ENCODE assay signal across 22 mouse cellular contexts in the genomic region with DNA sequence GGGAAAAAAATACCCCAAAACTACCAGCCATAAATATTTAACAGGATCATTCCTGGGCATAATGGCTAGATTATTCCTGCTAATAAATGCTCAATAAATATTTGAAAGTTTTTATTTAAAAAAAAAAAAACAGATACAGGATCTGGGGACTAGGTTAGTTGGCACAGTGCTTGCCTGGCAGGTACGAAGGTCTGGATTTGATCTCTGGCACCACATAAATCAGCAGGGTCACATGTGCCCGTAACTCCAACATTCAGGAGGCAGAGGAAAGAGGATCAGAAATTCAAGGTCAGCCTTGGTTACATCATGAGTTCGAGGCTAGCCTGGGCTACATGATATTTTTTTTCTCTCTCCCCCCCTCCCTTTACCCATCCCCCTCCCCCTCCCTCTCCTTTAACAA.
"Had no signal": no experiment of that assay in that cellular context is flagged by ENCODE, and none has a peak within 500 bp of the region (broad histone marks: within the 10 kb centered on the region; RNA-seq: fewer than 3 reads in every experiment).

No protein-coding gene starts in this region.

- H3K4me1 ChIP-seq: heart, embryonic 13.5 days; heart, embryonic 15.5 days; hindbrain, embryonic 13.5 days; hindbrain, embryonic 15.5 days; limb, embryonic 13.5 days; limb, embryonic 15.5 days; liver, embryonic 12.5 days had no signal

- H3K4me2 ChIP-seq: heart, embryonic 11.5 days; heart, embryonic 13.5 days; heart, embryonic 15.5 days; hindbrain, embryonic 13.5 days; hindbrain, embryonic 15.5 days; limb, embryonic 13.5 days; limb, embryonic 15.5 days; liver, embryonic 12.5 days had no signal

- H3K9me3 ChIP-seq: heart, embryonic 13.5 days; heart, embryonic 15.5 days; hindbrain, embryonic 13.5 days; hindbrain, embryonic 15.5 days; limb, embryonic 13.5 days; limb, embryonic 15.5 days; liver, embryonic 12.5 days had no signal

- DNase-seq: forebrain, postnatal 0 days; gastrocnemius, postnatal 14 days; gastrocnemius, postnatal 36 days; heart, adult 2 months; heart, postnatal 14 days; heart, postnatal 36 days; kidney, adult 11 months; kidney, postnatal 10 days; layer of hippocampus, adult 9-11 months; layer of hippocampus, postnatal 36 days; left cerebral cortex, postnatal 4 days had no signal

- ATAC-seq: forebrain, postnatal 0 days; hindbrain, postnatal 0 days; intestine, embryonic 16.5 days; liver, embryonic 12.5 days had no signal

- H3K9ac ChIP-seq: forebrain, postnatal 0 days; heart, embryonic 13.5 days; heart, embryonic 15.5 days; hindbrain, embryonic 13.5 days; hindbrain, embryonic 15.5 days; limb, embryonic 13.5 days; limb, embryonic 15.5 days; liver, embryonic 12.5 days; liver, embryonic 14.5 days had no signal

- H3K4me3 ChIP-seq: heart, adult 2 months; heart, embryonic 13.5 days; heart, embryonic 15.5 days; hindbrain, embryonic 13.5 days; hindbrain, embryonic 15.5 days; limb, embryonic 13.5 days; limb, embryonic 15.5 days; liver, embryonic 12.5 days had no signal

- H3K36me3 ChIP-seq: heart, embryonic 13.5 days; heart, embryonic 15.5 days; hindbrain, embryonic 13.5 days; hindbrain, embryonic 15.5 days; limb, embryonic 13.5 days; limb, embryonic 15.5 days; liver, embryonic 12.5 days had no signal

- H3K27ac ChIP-seq: heart, adult 2 months; heart, embryonic 13.5 days; heart, embryonic 15.5 days; hindbrain, embryonic 13.5 days; hindbrain, embryonic 15.5 days; hindbrain, postnatal 0 days; limb, embryonic 15.5 days; liver, embryonic 12.5 days; liver, embryonic 14.5 days had no signal

- H3K27me3 ChIP-seq: heart, embryonic 13.5 days; heart, embryonic 15.5 days; hindbrain, embryonic 13.5 days; hindbrain, embryonic 15.5 days; limb, embryonic 13.5 days; limb, embryonic 15.5 days; liver, embryonic 12.5 days had no signal
